Mouse (Mus musculus) forebrain, embryonic 10.5 days (tissue): ENCODE data around the gene Fbxo36. TPM values are rescaled to one million over a fixed set of nuclear protein-coding genes. Genes with fewer than 3 reads are reported as not detected.

ENCODE experiments used
- DNase-seq: peaks from one replicate; pipeline ENCODE4 v3.0.0-alpha.2; 2017; ENCODE audit warnings: low spot score; ENCODE audit errors: extremely low spot score
- H3K27ac ChIP-seq: fragments of 300-500 bp; sonication (generic); 2 replicates; pipeline ENCODE4 v1.5.1; 2016; ENCODE audit warnings: mild to moderate bottlenecking
- H3K27me3 ChIP-seq: fragments of 300-500 bp; sonication (generic); 2 replicates; pipeline ENCODE4 v1.6.1; 2016; ENCODE audit warnings: mild to moderate bottlenecking; ENCODE audit not compliant: poor library complexity, severe bottlenecking
- H3K36me3 ChIP-seq: fragments of 300-500 bp; sonication (generic); replicated peaks from 2 replicates; pipeline ENCODE4 v1.6.1; 2016; ENCODE audit warnings: mild to moderate bottlenecking, moderate library complexity
- H3K4me1 ChIP-seq: fragments of 300-500 bp; sonication (generic); 2 replicates; pipeline ENCODE4 v1.6.1; 2016
- H3K4me3 ChIP-seq: fragments of 300-500 bp; sonication (generic); 2 replicates; pipeline ENCODE4 v1.5.1; 2016; ENCODE audit warnings: mild to moderate bottlenecking, moderate library complexity
- H3K9me3 ChIP-seq: fragments of 300-500 bp; sonication (generic); 2 replicates; pipeline ENCODE4 v1.6.1; 2016; ENCODE audit warnings: mild to moderate bottlenecking, moderate library complexity
- WGBS: fragments of 180-500 bp; shearing (Covaris S2); methylation state at CpG from one replicate; pipeline ENCODE4 v1.1.7; 2016; 5-methylcytosine and 5-hydroxymethylcytosine counted together
- polyA plus RNA-seq: library from polyadenylated mRNA; unstranded; fragments of >200 nt; fragmentation: Nextera tagmentation; extraction: Ambion mirVana; gene quantifications from 2 replicates; pipeline ENCODE4 v1.2.1, GENCODE M21; 2016

Gene Fbxo36
- polyA plus RNA-seq, 1 experiment from 2014 or later = 10.2 TPM

DNA sequence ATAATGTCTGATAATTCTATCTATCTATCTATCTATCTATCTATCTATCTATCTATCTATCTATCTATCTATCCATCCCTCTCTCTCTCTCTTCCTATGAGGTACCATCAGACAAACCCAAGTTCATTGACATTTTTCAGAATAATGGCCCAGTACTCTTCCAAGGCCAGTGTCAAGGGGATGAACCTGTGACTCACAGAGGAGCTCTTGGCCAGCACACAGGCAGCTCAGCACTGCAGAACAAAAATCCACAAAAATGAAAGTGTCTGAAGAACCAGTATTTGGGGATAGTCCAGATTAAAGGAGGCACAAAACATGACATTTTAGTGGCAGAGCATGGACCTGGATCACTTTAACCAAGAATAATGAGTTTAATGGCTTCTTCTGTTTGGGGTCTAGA lies 103.0 kb downstream of the Fbxo36 start:
- no peaks in the 10 kb centered on the region for H3K36me3 ChIP-seq
- no peak for DNase-seq
- no peaks in the 10 kb centered on the region for H3K27me3 ChIP-seq
- no peaks in the 10 kb centered on the region for H3K9me3 ChIP-seq
- H3K4me1 ChIP-seq = no peaks in the 10 kb centered on the region
- H3K27ac ChIP-seq = no peak overlapping the region
- H3K4me3 ChIP-seq = no peak overlapping the region

DNA sequence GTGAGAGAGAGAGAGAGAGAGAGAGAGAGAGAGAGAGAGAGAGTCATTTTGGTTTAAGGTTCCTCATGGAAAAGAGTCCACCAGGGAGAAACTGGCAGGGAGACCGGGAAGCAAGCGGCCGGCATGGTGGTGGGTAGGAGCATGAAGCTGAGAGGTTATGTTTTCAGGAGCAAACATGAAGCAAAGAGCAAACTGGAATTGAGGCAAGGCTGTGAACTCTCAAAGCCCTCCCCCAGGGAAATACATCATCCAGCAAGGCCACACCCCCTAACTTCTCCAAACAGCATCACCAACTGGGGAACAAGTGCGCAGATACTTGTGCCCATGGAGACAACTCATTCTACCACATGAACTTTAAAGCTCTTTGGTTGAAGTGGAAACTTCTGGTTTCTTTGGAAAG lies 103.9 kb downstream of the Fbxo36 start:
- no peak for DNase-seq
- Histone ChIP-seq H3K36me3 (no peaks in the 10 kb centered on the region), H3K9me3 (no peaks in the 10 kb centered on the region), H3K4me3 (no peak overlapping the region), H3K27ac (no peak overlapping the region), H3K27me3 (no peaks in the 10 kb centered on the region), H3K4me1 (no peaks in the 10 kb centered on the region)
- 97% methylated on average over 4 of the region's 4 CpGs for WGBS

DNA sequence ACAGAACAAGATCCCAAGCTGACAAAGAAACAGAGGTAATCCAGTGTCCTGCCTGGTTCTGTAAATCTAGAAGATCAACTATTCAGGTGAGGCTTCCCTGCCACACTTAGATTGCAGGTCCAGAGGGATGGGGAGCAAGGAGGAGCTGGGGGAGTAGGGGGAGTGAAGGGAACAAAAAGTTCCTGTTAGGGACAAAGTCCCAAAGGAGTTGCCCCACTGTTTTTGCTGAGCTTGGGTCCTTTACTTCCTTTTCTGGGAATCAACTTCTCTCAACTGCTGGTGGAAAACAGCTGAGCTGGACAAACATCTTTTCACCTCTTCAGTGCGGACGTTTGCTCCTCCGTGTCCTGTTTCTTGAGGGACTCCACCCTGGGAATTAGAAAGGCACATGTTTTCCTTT lies 106.3 kb downstream of the Fbxo36 start:
- Histone ChIP-seq H3K27me3 (no peaks in the 10 kb centered on the region), H3K36me3 (no peaks in the 10 kb centered on the region), H3K27ac (no peak overlapping the region), H3K4me1 (no peaks in the 10 kb centered on the region), H3K9me3 (no peaks in the 10 kb centered on the region), H3K4me3 (no peak overlapping the region)
- DNase-seq = no peak
- WGBS = 89% methylated on average over 3 of the region's 3 CpGs

DNA sequence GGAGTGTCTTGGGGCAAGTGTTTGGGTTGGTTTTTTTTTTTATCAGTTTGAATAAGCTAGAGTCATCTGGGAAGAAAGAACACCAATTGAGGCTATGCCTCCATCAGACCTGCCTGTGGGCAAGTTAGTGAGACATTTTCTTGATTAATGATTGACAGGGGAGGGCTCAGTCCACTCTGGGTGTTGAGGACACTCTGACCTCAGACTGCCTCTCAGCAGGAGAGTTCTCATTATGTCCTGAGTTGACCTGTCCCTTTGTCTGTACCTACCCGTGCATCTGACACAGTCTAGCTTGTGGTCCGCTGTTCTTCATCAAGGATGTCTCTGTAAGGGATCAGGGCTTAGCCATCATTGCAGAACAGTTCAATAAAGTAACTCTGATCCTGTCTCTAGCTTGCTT lies 107.7 kb downstream of the Fbxo36 start:
- DNase-seq = no peak
- WGBS = 74% methylated on average over 2 of the region's 2 CpGs
- no peak overlapping the region for H3K4me3 ChIP-seq
- no peaks in the 10 kb centered on the region for H3K4me1 ChIP-seq
- no peaks in the 10 kb centered on the region for H3K9me3 ChIP-seq
- H3K27ac ChIP-seq = no peak overlapping the region
- H3K27me3 ChIP-seq = no peaks in the 10 kb centered on the region
- no peaks in the 10 kb centered on the region for H3K36me3 ChIP-seq

Other genes with a start within 250 kb of the Fbxo36 start
- gene Dner, start 143.6 kb upstream of the Fbxo36 start, polyA plus RNA-seq = 6.4 and 8.3 TPM in 2 replicates
- 79.2 and 87.5 TPM in 2 replicates for gene Trip12, start 675 bp downstream of the Fbxo36 start, polyA plus RNA-seq
- gene Slc16a14, start 95.3 kb downstream of the Fbxo36 start, polyA plus RNA-seq = 0.68 and 1.5 TPM in 2 replicates